Mouse (Mus musculus) liver, adult 2 months (tissue): ENCODE measurements around the gene Mtfr2.

Experiments
- CTCF ChIP-seq: fragments of 200-500 bp; IDR thresholded peaks from 2 replicates; pipeline ENCODE4 v1.5.1; 2011; ENCODE audit warnings: low read depth, low read length, control low read depth
- POLR2A ChIP-seq: fragments of 200-500 bp; IDR thresholded peaks from 2 replicates; pipeline ENCODE4 v1.6.1; 2011; ENCODE audit warnings: low read length, control low read depth; ENCODE audit not compliant: insufficient read depth; ENCODE audit errors: extremely low read depth

- TF ChIP-seq CTCF: no peak
- TF ChIP-seq POLR2A: no peak
Measured at GRCm38 (mm10) chr10:20408336-20408735, 60.8 kb downstream of the Mtfr2 start.
